Mouse (Mus musculus): ENCODE measurements around the gene Tubgcp2.
A peak's percentile ranks its signal among the peaks of the same experiment; 100 is the strongest.

Gene Tubgcp2

DNA sequence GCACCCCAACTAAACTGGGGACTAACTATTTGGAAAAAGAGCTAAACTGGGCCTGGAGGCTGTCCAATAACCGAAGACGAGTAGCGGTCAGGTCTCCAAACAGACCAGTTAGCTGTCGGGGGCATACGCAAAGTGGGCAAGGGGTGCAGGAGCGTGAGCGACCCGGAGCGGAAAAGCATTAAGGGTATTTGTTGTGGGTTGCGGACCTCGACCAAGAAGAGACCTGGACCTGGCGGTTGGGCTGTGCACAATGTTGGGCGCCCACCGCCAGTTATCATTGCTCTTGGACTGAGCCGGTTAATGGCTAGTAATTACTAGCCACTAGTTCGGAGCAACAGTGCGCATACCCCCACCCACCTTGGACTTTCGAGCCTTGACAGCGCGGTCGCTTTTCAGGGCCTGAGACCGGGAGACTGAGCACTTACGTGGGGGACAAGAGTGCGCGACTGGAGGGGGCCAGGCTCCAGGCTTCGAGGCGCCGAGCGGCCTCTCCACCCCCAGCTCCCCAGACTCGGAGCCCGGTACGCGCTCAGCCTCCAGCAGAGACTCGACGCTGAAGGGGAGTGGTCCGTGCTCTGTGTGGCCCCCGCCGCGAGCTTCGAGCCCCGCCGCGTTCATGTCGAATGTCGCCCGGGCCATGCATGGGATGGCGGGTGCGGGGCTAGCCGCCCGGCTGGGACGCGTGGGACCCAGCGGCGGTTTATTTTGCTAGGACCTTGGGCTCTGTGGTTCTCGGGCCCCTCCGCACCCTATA, 12.1 kb upstream of the Tubgcp2 start, which contains the start of gene Msx3:
Msx3 (minus strand) TSS at position 729 of the 754 bp plus-strand sequence.
- DNase-seq (ENCODE audit: inconsistent age in 2 of 2, low spot score in 1 of 2), result no peak

DNA sequence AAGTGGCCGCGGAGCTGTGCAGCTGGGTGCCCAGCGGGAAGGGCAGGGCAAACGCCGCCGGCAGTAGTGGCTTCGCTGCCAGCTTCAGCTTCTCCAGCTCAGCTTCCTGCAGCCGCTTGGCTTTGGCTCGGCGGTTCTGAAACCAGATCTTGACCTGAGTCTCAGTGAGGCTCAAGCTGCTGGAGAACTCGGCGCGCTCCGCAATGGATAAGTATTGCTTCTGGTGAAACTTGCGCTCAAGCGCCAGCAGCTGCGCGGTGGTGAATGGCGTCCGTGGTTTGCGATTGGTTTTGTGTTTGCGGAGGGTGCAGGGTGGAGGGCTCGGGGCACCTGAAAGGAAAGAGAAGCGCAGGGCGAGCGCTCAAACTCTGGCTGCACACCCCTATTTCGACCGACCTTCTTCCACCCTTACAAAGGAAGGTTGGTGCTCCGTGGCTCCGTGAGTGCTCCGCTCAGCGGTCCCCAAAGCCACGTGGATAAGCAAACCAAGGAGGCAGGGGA, 11.4 kb upstream of the Tubgcp2 start:
- peak in 1 of 2 experiments; percentile 60 for DNase-seq (ENCODE audit: inconsistent age in 2 of 2, low spot score in 1 of 2)

DNA sequence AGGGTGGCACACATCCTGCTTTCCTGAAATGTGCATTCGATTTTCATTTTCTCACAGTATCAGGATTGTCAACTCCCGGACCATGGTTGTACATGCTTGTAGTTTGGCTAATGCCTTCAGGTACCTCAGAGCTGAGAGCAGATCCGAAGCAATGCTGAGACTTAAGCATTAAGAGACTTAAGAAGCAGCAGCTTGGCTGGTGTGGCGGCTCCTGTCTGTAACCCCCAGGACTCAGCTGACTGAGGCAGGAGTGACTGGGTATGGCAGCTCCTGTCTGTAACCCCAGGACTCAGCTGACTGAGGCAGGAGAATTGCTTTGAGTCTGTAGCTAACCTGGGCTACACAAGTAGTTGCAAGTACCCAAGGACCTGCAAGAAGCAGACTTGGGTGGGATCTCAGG, 9.1 kb upstream of the Tubgcp2 start:
- DNase-seq (ENCODE audit: inconsistent age in 2 of 2, low spot score in 1 of 2), result no peak

DNA sequence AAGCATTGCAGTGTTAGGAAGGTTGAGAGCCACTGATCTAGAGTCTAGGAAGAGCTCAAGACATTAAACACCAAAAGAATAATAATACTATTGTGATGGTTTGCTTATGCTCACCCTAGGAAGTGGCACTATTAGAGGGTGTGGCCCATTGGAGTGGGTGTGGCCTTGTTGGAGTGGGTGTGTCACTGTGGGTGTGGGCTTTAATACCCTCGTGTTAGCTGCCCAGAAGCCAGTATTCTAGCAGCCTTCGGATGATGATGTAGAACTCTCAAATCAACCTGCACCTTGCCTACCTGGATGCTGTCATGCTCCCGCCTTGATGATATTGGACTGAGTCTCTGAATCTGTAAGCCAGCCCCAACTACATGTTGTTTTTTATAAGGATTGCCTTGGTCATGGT, 6.3 kb upstream of the Tubgcp2 start:
- DNase-seq (ENCODE audit: inconsistent age in 2 of 2, low spot score in 1 of 2), result no peak

DNA sequence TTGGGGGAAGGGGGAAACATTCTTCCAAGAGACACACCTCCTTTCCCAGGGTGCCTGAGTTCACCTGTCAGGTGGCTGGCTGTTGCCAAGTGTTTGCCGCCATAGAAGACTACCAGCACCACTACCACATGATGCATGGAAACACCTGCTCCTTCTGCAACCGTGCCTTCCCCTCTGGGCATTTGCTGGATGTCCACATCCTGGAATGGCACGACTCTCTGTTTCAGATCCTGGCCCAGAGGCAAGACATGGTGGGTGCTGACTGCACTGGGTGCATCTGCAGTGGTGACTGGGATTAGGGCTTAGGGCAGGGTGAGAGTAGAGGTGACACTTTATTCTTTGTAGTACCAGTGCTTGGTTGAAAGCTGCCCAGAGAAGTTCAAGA, 694 bp upstream of the Tubgcp2 start:
- no peak for DNase-seq (ENCODE audit: inconsistent age in 2 of 2, low spot score in 1 of 2)

DNA sequence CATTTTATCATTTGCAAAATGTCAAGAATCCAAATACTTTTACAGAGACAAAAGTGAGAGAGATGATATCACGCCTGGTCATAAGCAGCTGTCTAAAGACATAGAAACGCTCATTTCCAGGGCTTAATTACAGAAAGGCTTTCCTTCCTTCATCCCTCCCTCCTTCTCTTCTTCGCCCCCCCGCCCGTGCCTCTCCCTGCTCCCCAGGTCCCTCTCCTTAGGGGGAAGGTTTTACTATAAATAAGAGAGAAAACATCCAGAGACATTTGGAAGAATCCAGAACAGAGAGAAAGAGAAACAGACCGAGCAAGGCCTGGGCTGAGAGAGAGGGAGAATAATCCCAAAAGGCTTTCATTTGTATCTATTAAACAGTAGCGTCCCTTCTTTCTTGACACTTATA, 1.0 kb downstream of the Tubgcp2 start:
- DNase-seq (ENCODE audit: inconsistent age in 2 of 2, low spot score in 1 of 2), result no peak

DNA sequence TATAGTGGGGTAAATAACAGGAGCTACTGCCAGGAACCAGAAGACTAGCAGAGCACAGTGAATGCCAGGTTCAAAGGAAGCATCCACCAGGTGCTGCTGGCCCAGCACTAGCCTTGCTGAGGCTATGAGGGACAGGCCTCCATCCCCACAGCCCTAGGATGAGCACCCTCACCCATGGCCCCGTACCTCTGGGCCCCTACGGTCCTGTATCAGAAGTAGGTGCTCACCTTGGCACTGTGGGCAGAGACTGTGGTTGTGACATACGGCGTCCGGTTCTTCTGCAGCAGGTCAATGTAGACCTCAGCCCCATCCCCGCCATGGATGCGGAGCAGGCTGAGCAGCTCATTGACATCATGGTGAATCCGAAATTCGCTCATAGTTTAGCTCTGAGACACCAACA, 3.1 kb downstream of the Tubgcp2 start:
- DNase-seq (ENCODE audit: inconsistent age in 2 of 2, low spot score in 1 of 2), result no peak

DNA sequence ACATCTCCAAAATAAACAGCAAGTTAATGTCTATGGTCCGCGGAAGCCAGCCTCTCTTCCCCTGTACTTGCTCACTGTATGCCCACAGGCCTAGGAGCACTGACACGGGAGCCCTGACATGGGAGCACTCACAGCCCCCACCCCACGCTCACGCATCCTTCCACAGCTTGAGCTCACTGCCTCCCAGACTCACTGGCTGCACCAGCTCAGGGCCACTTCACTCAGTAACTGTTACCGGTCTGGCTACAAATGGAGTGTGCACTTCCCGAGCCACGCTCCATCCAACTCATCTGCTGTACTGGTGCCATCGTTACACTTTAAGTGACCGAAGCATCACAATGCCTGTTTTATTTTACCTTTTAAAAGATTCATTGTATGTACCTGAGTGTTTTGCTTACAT, 4.1 kb downstream of the Tubgcp2 start:
- no peak for DNase-seq (ENCODE audit: inconsistent age in 2 of 2, low spot score in 1 of 2)

DNA sequence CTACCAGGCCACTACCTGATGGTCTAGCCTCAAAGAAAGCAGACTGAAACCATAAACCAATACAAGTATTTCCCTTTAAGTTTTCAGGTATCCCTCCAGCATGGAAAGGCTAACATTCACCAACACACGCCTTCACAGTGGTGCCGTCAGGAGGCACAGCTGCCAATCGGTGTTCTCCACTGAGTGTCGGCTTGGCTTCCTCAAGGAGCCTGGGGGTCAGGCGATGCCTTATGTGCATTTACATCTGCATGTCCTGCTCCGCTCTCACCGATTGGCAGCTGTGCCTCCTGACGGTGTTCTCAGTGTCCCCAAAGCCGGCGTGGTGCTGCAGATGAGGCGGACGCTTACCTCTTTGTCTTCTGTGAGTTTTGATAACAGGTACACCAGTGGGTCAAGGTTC, 4.7 kb downstream of the Tubgcp2 start:
- DNase-seq (ENCODE audit: inconsistent age in 2 of 2, low spot score in 1 of 2), result no peak

DNA sequence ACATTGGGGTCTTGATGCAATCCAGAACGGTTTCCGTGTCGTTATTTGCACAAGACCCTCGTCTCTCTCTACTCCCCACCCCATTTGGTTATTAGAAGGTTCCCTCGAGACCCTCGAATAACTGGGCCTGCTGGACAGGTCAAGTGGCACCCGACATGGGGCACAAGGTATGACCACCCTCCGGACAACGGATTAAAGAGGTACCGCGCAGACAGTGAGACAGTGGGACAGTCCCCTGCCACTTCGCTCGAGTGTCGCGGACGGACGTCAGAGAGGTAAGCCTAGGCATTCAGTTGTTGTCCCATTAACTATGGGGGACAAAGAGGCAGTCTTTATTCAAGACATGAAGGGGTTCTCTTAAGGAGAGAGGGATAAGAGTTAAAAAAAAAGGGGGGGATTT, 25.1 kb downstream of the Tubgcp2 start:
- DNase-seq (ENCODE audit: inconsistent age in 2 of 2, low spot score in 1 of 2), result peak in 1 of 2 experiments; percentile 10

DNA sequence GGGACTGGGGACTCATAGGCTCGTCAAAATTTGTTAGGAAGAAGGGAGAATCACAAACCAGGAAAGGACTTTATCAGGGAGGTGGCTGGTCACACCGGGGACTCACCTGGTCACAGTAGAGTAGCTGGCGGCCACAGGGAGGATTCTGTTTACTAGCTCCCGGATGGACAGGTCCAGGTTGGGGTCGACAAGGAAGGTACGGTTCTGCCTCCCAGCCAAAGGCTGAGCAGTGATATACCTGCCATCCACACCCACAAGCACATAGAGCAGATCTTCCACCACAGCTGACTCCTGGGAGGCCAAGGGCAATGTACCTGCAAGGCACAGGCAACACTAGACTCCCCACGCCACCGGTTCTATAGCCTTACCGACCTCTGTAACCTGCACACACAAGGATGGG, 28.7 kb downstream of the Tubgcp2 start:
- DNase-seq (ENCODE audit: inconsistent age in 2 of 2, low spot score in 1 of 2), result peak in 1 of 2 experiments; percentile 11

DNA sequence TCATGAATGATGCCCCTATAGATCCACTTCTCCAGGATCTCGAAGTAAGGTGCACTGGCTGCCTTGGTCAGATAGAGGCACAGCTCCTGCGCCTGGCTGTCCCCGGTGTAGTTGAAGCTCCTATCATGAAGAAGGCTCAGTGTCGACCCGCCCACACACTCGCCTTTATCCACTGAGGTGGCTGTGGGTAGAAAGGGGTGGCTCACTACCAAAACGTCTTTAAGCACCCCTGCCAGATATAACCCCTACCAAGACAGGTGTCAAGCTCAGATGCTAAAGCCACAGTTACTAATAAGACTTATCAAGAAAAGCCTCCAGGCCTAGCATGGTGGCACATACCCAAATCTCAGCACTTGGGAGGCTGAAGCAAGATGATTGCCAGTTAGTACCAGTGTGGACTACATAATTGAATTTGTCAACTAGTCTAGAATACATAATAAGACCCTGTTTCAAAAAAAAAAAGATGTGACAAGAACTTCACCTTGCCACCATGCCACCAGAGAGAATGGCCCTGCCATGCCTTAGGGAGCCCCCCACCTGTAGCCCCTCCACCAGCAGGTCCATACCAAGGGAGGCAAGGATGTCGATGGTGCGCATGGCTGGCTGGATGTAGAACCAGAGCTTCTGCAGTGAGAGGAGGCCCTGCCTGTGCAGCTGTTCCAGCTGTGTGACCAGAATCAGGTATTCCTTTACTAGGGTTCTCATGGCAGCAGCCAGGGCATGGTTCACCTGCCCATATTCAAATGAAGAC, 29.4 kb downstream of the Tubgcp2 start:
- peak in 1 of 2 experiments; percentile 13 for DNase-seq (ENCODE audit: inconsistent age in 2 of 2, low spot score in 1 of 2)

DNA sequence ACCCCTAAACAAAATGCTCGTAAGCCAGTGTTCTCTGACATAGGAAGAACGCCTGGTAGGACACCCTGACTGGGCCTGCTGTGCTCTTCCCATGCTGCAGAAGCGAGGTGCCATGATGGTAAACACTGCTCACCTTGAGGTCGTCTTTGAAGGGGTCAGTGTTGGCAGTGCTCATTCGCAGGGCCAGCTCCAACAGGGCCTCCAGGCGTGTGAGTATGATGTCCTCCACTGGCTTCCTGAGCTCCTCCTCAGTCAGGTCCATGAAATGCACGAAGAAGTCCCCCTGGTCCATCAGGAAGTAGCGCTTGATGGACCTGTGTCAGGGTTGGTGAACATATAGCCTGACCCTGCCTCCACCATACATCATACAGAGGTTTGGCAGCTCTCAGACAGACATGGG, 31.8 kb downstream of the Tubgcp2 start:
- DNase-seq (ENCODE audit: inconsistent age in 2 of 2, low spot score in 1 of 2), result peak in 1 of 2 experiments; percentile 11

DNA sequence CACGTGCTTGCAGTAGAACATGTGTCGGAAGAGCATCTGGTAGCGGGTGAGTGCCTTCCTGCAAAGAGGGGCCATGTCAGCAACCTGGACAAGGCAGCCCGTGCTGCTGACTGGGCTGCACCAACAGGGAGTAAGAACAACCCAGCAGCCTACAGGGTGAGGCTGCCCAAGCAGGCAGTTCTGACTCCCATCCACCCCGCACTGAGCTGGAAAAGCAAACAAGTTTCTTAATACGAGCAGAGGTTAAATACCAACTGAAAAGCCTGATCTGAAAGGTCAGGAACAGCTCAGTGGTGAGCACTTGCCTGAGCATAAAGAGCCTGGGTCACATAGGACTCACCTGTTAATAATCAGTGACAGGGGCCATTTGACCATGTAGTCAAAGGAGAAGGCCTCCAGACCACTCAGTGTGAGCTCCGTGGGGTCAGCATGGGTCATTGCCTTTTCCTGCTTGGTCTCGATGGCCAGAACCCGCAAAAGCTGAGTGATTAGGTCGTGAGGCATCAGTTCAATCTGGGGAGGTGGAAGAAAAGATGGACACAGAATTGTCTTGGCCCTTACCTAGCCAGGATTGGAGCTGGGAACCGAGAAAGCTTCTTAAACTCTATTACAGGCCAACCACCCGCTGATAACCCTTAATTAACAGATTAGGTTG, 35.3 kb downstream of the Tubgcp2 start:
- DNase-seq (ENCODE audit: inconsistent age in 2 of 2, low spot score in 1 of 2), result peak in 1 of 2 experiments; percentile 13

DNA sequence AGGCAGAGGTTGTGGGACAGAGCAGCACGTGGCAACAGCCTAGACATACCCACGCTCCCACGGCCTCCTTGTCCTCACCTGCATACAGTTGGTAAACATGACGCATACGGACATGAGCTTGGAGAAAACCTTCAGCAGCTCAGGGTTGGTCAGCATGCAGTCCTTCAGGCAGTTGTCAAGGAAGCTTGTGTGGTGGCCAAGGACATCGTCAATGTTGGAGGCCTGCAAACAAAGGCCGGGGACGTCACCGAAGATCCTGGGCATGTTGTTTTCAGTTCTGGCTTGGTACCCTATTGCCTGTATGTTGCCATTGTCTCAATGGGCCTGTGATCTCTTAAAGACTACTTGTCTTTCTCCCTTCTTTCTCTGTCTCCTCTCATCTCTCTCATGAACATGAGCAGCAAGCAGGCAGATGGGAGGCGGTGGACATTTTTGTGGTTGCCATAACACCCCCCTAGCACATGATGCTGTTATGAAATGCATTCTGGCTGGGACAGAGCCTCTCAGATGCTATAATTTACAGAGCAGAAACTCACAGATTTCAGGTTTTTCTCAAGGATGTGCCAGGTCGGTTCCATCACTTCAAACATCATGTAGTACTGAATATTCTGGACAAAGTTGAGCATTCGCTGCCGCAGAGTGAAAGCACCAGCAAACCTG, 37.6 kb downstream of the Tubgcp2 start:
- DNase-seq (ENCODE audit: inconsistent age in 2 of 2, low spot score in 1 of 2), result peak in 1 of 2 experiments; percentile 53

DNA sequence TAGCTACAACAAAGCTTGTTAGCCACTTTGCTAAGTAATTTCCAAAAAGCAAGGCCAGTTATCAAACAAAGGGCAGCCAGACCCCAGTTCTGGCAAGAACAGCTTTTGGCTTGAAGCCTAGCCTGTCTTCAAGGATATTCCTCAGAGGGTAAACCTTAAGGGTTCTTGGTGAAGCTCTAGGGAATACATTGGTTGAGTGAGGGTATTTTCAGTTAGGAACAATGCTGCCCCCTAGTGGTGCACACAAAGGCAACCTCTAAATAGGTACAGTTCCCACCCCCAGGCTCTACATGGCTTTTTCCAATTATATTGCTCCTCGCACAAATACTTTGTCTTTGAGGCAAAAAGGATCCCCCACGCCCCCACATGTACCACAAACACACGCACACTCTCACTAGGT, 41.8 kb downstream of the Tubgcp2 start:
- peak; percentile 64 to 91 for DNase-seq (ENCODE audit: inconsistent age in 2 of 2, low spot score in 1 of 2)

DNA sequence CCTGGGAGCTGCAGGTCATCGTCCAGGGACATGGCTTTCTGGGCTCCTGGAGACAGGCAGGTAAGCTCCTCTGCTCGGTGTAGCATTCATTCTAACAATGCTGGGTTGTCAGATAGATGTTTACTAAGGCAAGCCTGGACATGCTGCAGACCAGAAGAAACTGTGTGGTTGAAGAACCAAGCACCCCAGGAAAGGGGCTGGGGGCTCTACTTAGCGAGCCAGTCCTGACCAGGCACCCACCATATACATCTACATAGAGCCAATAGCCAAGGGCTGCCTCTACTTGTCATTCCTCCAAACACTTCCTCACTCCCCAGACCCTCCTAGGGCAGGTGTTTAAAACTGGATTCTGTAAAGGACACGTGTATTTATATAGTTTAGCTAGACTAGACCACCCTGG, 42.3 kb downstream of the Tubgcp2 start:
- DNase-seq (ENCODE audit: inconsistent age in 2 of 2, low spot score in 1 of 2), result no peak

DNA sequence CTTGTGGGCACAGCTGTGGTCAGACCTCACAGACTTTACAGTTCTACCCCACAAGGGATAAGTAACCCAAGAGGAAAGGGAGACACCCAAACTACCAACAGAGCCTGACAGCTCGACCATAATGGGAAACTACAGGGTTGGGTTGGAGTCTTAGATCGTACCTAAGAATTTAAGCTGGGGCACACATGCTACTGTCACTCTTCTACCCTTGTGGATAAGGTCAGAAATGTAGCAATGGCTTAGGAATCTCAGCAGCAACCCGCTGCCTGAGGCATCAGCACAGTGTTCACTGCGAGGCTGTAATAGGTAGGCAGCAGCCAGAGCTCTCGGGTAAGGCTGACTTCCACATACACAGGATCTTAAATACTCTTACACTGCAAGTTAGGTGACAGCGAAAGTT, 42.9 kb downstream of the Tubgcp2 start:
- DNase-seq (ENCODE audit: inconsistent age in 2 of 2, low spot score in 1 of 2), result peak in 1 of 2 experiments; percentile 22

DNA sequence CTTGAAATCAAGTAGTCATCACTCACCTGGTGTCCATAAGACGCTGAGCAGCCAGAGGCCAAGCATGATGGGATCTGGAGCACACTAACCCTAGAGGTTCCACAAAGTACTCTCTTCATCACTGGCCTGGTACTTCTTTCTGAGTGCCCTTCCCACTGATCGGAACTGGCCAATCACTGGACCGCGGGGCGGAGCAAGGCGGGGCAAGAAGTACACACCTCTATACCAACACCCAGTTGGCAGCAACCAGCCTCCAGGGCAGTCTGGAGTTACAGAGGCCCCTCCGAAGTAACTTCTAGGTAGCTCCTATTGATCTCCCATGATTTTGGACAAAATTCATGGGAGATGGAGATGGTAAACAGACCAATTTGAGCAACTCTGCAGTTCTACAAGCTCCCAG, 44.1 kb downstream of the Tubgcp2 start, which contains the start of gene Adam8:
Adam8 (minus strand) TSS at position 157 of the 400 bp plus-strand sequence.
- peak in 1 of 2 experiments; percentile 63 for DNase-seq (ENCODE audit: inconsistent age in 2 of 2, low spot score in 1 of 2)

DNA sequence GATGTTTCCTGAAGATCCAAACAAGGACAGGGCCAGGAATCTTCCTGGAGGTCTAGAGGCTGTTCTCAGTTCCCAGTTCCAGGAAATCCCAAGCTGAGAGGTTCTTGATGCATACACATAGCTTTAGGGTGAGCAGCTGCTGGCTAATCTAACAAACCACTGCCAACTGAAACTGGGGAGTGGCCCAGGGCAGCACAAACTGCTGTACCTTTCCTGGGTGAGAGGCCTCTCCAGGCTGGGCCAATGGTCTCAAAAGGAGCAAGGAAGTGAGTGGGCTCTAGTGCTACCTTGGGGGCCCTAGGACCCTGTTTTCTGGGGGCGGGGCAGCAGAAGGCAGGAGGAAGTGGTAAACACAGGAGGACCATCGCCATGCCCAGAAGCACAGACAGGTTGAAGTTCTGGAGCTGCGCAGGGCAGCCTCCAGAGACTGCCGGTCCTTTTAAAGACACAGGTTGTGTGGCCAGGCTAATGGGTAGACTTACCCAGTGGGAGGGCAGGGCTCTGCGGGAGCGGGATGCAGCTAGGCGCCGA, 45.5 kb downstream of the Tubgcp2 start:
- no peak for DNase-seq (ENCODE audit: inconsistent age in 2 of 2, low spot score in 1 of 2)

DNA sequence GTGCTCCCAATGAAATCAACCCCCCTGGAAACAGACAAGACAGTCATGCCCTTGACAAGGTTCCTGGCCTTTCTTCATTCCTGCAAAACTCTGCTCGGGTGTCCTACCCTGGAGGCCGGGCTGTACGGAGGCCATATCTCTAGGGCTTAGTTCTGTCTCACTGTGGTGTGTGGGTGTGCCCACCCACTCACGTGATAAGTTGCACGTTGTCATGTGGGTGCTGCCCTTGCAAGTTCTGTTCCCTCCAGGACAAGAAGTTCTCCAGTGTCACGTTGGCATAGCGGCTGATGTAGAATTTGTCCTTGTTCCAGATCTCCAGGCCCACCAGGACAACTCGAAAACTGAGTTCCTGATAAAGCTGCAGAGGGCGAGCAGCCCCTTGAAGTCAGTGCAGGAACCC, 48.2 kb downstream of the Tubgcp2 start:
- DNase-seq (ENCODE audit: inconsistent age in 2 of 2, low spot score in 1 of 2), result no peak

Data from adrenal gland, adult (tissue).